Mouse (Mus musculus): ENCODE measurements around the gene Ggact. TPM values are rescaled to one million over a fixed set of nuclear protein-coding genes. Genes with fewer than 3 reads are reported as not detected.

Ggact gene
- polyA plus RNA-seq, 1 experiment from 2014 or later, result 16.1 TPM

- no peak overlapping the region for H3K4me3 ChIP-seq (ENCODE audit: low read length)
- H3K4me1 ChIP-seq (ENCODE audit: control insufficient read depth, insufficient read depth, low read length), result peaks cover 16% of the 10 kb centered on the region
- H3K36me3 ChIP-seq (ENCODE audit: control insufficient read depth, insufficient read depth), result no peaks in the 10 kb centered on the region
- H3K4me2 ChIP-seq (ENCODE audit: low read depth, low read length), result no peak overlapping the region
- no peak overlapping the region for H3K9ac ChIP-seq (ENCODE audit: low read length)
- WGBS, result 20% methylated on average over 4 of the region's 4 CpGs
- no peaks in the 10 kb centered on the region for H3K9me3 ChIP-seq (replicated peaks; ENCODE audit: control insufficient read depth, low read length)
- H3K27ac ChIP-seq (ENCODE audit: low read length), result peak overlapping the region; percentile 74
- H3K27me3 ChIP-seq (ENCODE audit: control insufficient read depth, insufficient read depth, low read length), result no peaks in the 10 kb centered on the region
- peak; percentile 96 for ATAC-seq (replicated peaks; ENCODE audit: extremely low read depth, insufficient read depth, low FRiP score)
Observed at GRCm38 (mm10) chr14:122902884-122903283, 10.7 kb downstream of the Ggact start.

- no peaks in the 10 kb centered on the region for H3K9me3 ChIP-seq (replicated peaks; ENCODE audit: control insufficient read depth, low read length)
- no peak for ATAC-seq (replicated peaks; ENCODE audit: extremely low read depth, insufficient read depth, low FRiP score)
- peak overlapping the region; percentile 74 for H3K27ac ChIP-seq (ENCODE audit: low read length)
- peaks cover 16% of the 10 kb centered on the region for H3K4me1 ChIP-seq (ENCODE audit: control insufficient read depth, insufficient read depth, low read length)
- H3K4me2 ChIP-seq (ENCODE audit: low read depth, low read length), result no peak overlapping the region
- H3K36me3 ChIP-seq (ENCODE audit: control insufficient read depth, insufficient read depth), result no peaks in the 10 kb centered on the region
- whole genome bisulfite sequencing, result 29% methylated on average over 2 of the region's 2 CpGs
- no peak overlapping the region for H3K9ac ChIP-seq (ENCODE audit: low read length)
- H3K27me3 ChIP-seq (ENCODE audit: control insufficient read depth, insufficient read depth, low read length), result no peaks in the 10 kb centered on the region
- no peak overlapping the region for H3K4me3 ChIP-seq (ENCODE audit: low read length)
Observed at GRCm38 (mm10) chr14:122902136-122902535, 11.4 kb downstream of the Ggact start.

DNA sequence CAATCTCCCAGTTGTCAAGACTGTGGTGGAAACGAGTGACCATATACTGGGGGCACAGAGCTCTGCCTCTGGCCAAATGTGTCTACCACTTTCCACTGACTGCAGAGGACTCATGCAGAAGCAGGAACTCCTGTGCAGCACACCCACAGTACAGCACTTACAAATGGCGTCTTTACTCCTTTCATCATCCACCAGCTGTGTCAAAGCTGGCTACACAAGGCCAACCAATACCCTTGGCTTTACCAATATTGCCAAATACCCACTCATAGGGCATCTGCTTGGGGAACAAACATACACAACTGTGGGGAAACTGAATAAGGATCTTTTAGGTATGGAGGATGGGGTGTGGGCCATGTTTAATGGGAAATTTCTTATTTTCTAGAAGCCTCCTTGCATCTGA is 11.8 kb downstream of the Ggact start:
- WGBS, result 76% methylated on average over 2 of the region's 2 CpGs
- ATAC-seq (replicated peaks; ENCODE audit: extremely low read depth, insufficient read depth, low FRiP score), result no peak
- H3K4me1 ChIP-seq (ENCODE audit: control insufficient read depth, insufficient read depth, low read length), result peaks cover 16% of the 10 kb centered on the region
- H3K4me2 ChIP-seq (ENCODE audit: low read depth, low read length), result no peak overlapping the region
- H3K9ac ChIP-seq (ENCODE audit: low read length), result no peak overlapping the region
- no peak overlapping the region for H3K4me3 ChIP-seq (ENCODE audit: low read length)
- H3K27me3 ChIP-seq (ENCODE audit: control insufficient read depth, insufficient read depth, low read length), result no peaks in the 10 kb centered on the region
- H3K36me3 ChIP-seq (ENCODE audit: control insufficient read depth, insufficient read depth), result no peaks in the 10 kb centered on the region
- no peaks in the 10 kb centered on the region for H3K9me3 ChIP-seq (replicated peaks; ENCODE audit: control insufficient read depth, low read length)
- H3K27ac ChIP-seq (ENCODE audit: low read length), result no peak overlapping the region

DNA sequence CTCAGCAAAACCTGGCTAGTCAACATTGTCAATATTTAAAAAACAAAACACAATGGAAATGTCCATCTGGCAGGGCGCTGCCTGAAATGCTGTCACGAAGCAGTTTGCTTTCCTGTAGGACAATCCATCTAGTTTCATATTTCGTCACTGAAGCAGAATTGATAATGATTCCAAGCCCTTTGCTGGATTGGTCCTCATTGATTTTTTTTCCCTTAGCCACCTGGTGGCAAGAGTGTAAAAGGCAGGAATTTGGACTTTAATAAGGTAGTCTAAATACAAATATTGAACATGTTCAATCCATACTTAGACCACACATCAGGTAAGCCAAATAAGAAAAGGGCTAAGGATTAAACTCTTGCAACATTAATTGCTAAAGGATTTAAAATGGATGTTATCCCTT is 12.4 kb downstream of the Ggact start:
- Histone ChIP-seq H3K4me2 (ENCODE audit: low read depth, low read length) (no peak overlapping the region), H3K27me3 (ENCODE audit: control insufficient read depth, insufficient read depth, low read length) (no peaks in the 10 kb centered on the region), H3K27ac (ENCODE audit: low read length) (no peak overlapping the region), H3K9ac (ENCODE audit: low read length) (no peak overlapping the region), H3K9me3 (replicated peaks; ENCODE audit: control insufficient read depth, low read length) (no peaks in the 10 kb centered on the region), H3K4me1 (ENCODE audit: control insufficient read depth, insufficient read depth, low read length) (peaks cover 16% of the 10 kb centered on the region), H3K4me3 (ENCODE audit: low read length) (no peak overlapping the region), H3K36me3 (ENCODE audit: control insufficient read depth, insufficient read depth) (no peaks in the 10 kb centered on the region)
- WGBS, result 86% methylated on average over 3 of the region's 3 CpGs
- ATAC-seq (replicated peaks; ENCODE audit: extremely low read depth, insufficient read depth, low FRiP score), result no peak

- peaks cover 16% of the 10 kb centered on the region for H3K4me1 ChIP-seq (ENCODE audit: control insufficient read depth, insufficient read depth, low read length)
- H3K9me3 ChIP-seq (replicated peaks; ENCODE audit: control insufficient read depth, low read length), result no peaks in the 10 kb centered on the region
- no peaks in the 10 kb centered on the region for H3K27me3 ChIP-seq (ENCODE audit: control insufficient read depth, insufficient read depth, low read length)
- H3K9ac ChIP-seq (ENCODE audit: low read length), result no peak overlapping the region
- H3K4me3 ChIP-seq (ENCODE audit: low read length), result no peak overlapping the region
- ATAC-seq (replicated peaks; ENCODE audit: extremely low read depth, insufficient read depth, low FRiP score), result no peak
- H3K36me3 ChIP-seq (ENCODE audit: control insufficient read depth, insufficient read depth), result no peaks in the 10 kb centered on the region
- no peak overlapping the region for H3K4me2 ChIP-seq (ENCODE audit: low read depth, low read length)
- H3K27ac ChIP-seq (ENCODE audit: low read length), result no peak overlapping the region
Observed at GRCm38 (mm10) chr14:122900679-122901078, 12.9 kb downstream of the Ggact start.

GRCm38 (mm10) chr14:122898550-122898949 is 15.0 kb downstream of the Ggact start:
- no peaks in the 10 kb centered on the region for H3K36me3 ChIP-seq (ENCODE audit: control insufficient read depth, insufficient read depth)
- H3K4me3 ChIP-seq (ENCODE audit: low read length), result no peak overlapping the region
- no peak overlapping the region for H3K27ac ChIP-seq (ENCODE audit: low read length)
- no peaks in the 10 kb centered on the region for H3K9me3 ChIP-seq (replicated peaks; ENCODE audit: control insufficient read depth, low read length)
- no peak overlapping the region for H3K9ac ChIP-seq (ENCODE audit: low read length)
- no peak for ATAC-seq (replicated peaks; ENCODE audit: extremely low read depth, insufficient read depth, low FRiP score)
- H3K4me2 ChIP-seq (ENCODE audit: low read depth, low read length), result no peak overlapping the region
- H3K27me3 ChIP-seq (ENCODE audit: control insufficient read depth, insufficient read depth, low read length), result no peaks in the 10 kb centered on the region
- peaks cover 13% of the 10 kb centered on the region for H3K4me1 ChIP-seq (ENCODE audit: control insufficient read depth, insufficient read depth, low read length)

DNA sequence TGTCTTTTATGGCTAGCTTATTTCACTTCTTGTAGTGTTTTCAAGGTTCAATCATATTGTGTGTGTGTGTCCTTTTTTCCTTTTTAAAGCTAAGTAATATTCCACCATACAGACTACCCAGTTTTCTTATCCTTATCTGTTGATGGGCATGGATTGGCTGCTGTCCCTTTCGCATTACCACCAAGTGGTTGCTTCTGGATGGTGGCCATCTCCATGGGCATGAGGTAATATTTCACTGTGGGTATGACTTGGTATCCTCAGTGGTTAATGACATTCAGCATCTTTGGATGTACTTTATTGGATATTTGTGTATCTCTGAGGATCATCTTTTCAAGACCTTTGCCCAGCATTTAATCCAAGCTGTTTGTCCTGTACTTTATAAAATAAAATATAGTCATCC is 17.5 kb downstream of the Ggact start:
- Histone ChIP-seq H3K9me3 (replicated peaks; ENCODE audit: control insufficient read depth, low read length) (no peaks in the 10 kb centered on the region), H3K4me3 (ENCODE audit: low read length) (no peak overlapping the region), H3K36me3 (ENCODE audit: control insufficient read depth, insufficient read depth) (peaks cover 3% of the 10 kb centered on the region; the same call in 1 of the 2 replicates), H3K4me2 (ENCODE audit: low read depth, low read length) (no peak overlapping the region), H3K4me1 (ENCODE audit: control insufficient read depth, insufficient read depth, low read length) (no peaks in the 10 kb centered on the region), H3K27ac (ENCODE audit: low read length) (no peak overlapping the region), H3K9ac (ENCODE audit: low read length) (no peak overlapping the region), H3K27me3 (ENCODE audit: control insufficient read depth, insufficient read depth, low read length) (no peaks in the 10 kb centered on the region)
- ATAC-seq (replicated peaks; ENCODE audit: extremely low read depth, insufficient read depth, low FRiP score), result no peak
- WGBS, result 94% methylated on average over 1 of the region's 1 CpGs

GRCm38 (mm10) chr14:122891470-122891968 is 22.0 kb downstream of the Ggact start:
- ATAC-seq (replicated peaks; ENCODE audit: extremely low read depth, insufficient read depth, low FRiP score), result no peak
- no peaks in the 10 kb centered on the region for H3K9me3 ChIP-seq (replicated peaks; ENCODE audit: control insufficient read depth, low read length)
- peaks cover 15% of the 10 kb centered on the region for H3K4me1 ChIP-seq (ENCODE audit: control insufficient read depth, insufficient read depth, low read length)
- H3K27ac ChIP-seq (ENCODE audit: low read length), result no peak overlapping the region
- H3K4me3 ChIP-seq (ENCODE audit: low read length), result no peak overlapping the region
- 88% methylated on average over 12 of the region's 12 CpGs for WGBS
- H3K4me2 ChIP-seq (ENCODE audit: low read depth, low read length), result no peak overlapping the region
- H3K9ac ChIP-seq (ENCODE audit: low read length), result no peak overlapping the region
- no peaks in the 10 kb centered on the region for H3K27me3 ChIP-seq (ENCODE audit: control insufficient read depth, insufficient read depth, low read length)
- peaks cover 3% of the 10 kb centered on the region; the same call in 1 of the 2 replicates for H3K36me3 ChIP-seq (ENCODE audit: control insufficient read depth, insufficient read depth)

DNA sequence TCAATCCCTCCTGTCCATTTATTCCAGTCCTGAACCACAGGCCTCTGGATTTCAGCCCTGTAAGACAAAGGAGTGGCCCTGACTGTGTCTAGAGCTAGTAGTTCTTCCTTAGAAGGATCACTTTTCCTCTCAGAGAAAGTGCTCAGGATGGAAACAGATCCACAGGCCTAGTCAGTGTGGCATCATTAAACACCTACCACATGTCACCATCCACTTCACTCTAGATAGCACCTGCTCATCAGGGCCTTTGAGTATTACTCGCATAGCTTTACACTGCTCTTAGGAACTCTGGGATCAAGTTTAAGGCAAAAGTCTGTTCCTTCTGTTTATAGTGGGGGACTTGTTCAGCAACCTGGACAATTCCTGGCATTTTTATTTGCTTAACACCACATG is 25.1 kb downstream of the Ggact start:
- H3K27ac ChIP-seq (ENCODE audit: low read length), result peak overlapping the region; percentile 1; the same call in 1 of the 2 replicates
- peaks cover 15% of the 10 kb centered on the region for H3K4me1 ChIP-seq (ENCODE audit: control insufficient read depth, insufficient read depth, low read length)
- H3K4me2 ChIP-seq (ENCODE audit: low read depth, low read length), result no peak overlapping the region
- WGBS, result 41% methylated on average over 1 of the region's 1 CpGs
- H3K27me3 ChIP-seq (ENCODE audit: control insufficient read depth, insufficient read depth, low read length), result no peaks in the 10 kb centered on the region
- peak; percentile 59 for ATAC-seq (replicated peaks; ENCODE audit: extremely low read depth, insufficient read depth, low FRiP score)
- H3K9me3 ChIP-seq (replicated peaks; ENCODE audit: control insufficient read depth, low read length), result no peaks in the 10 kb centered on the region
- H3K4me3 ChIP-seq (ENCODE audit: low read length), result no peak overlapping the region
- H3K36me3 ChIP-seq (ENCODE audit: control insufficient read depth, insufficient read depth), result peaks cover 3% of the 10 kb centered on the region; the same call in 1 of the 2 replicates
- no peak overlapping the region for H3K9ac ChIP-seq (ENCODE audit: low read length)

Measured in heart, embryonic 16.5 days (tissue).